Mouse (Mus musculus) CD4-positive, CD25-positive, alpha-beta regulatory T cell, adult 2 months (primary cell): Measurements from ENCODE around the gene Fam166b.
A peak's percentile ranks its signal among the peaks of the same experiment; 100 is the strongest.

Source experiments
- DNase-seq: peaks from one replicate; pipeline ENCODE4 v3.0.0-alpha.2; 2012; ENCODE audit warnings: low read depth, low spot score

Fam166b gene

DNA sequence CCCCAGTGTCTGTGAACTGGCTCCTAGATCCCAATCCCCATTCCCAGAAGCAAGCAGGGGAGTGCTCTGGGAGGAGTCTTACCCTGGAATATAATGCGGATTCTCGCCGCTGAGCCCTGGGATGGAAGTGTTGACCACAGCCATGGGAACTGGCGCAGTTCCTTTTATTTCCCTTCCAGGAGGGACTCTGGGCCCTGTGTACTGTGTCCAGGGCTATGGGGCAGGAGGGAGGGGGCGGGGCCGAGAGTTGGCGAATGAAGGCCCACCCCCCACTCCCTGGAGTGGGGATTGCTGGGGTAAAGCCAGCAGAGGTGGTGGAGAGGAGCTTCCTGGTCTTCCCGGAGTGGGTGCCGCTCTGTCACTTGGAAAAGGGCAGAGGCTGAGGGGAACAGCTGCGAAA lies at the start of gene Fam166b:
Gene Fam166b, minus strand, starts transcription at position 189 of the 400 bp plus-strand sequence.
- DNase-seq = no peak

GRCm38 (mm10) chr4:43478534-43478858 lies 49.6 kb upstream of the Fam166b start:
- DNase-seq = no peak

DNA sequence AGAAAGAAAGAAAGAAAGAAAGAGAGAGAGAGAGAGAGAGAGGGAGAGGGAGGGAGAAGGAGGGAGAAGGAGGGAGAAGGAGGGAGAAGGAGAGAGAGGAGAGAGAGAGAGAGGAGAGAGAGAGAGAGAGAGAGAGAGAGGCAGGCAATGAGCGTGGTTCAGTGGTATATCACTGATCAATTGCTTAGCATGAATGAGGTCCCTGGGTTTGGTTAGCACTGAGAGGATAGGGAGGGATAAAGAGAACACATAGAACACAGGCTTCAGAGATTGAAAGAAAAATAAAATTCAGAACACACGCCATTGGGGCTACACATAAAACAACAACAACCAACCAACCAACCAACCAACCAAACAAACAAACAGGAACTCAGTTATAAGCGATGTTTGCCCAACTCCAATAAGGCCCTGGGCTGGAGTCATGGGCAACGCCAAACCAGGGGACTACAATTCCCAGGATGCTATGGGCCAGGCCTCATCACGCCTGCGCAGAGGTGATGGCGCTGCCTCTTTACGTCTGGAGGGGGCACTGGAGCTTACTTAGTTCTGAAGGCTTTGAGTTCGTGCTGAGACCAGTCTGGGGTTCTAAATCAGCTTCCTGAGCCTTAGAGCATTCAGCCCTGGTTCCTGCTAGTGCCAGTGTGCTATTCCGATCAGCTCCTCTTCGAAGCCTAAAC lies 49.1 kb upstream of the Fam166b start:
- peak; percentile 96 for DNase-seq

DNA sequence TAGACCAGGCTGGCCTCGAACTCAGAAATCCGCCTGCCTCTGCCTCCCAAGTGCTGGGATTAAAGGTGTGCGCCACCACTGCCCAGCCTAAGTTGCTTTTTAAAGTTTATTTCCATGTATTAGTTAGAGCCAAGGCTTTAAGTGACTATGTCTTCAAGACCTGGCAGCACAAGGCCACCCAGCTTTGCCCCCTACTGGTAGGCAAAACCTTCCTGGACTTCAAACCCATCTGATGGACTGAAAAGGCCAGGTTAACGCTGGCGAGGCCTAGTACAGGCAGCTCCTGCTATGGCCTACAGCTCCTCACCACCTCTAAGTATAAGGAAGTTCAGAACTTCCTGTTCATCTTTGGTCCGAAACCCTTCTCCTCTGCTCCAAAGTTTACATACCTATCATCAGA lies 47.7 kb upstream of the Fam166b start:
- DNase-seq = peak; percentile 66

- peak; percentile 43 for DNase-seq
Observed at GRCm38 (mm10) chr4:43473636-43474035, 44.7 kb upstream of the Fam166b start.

DNA sequence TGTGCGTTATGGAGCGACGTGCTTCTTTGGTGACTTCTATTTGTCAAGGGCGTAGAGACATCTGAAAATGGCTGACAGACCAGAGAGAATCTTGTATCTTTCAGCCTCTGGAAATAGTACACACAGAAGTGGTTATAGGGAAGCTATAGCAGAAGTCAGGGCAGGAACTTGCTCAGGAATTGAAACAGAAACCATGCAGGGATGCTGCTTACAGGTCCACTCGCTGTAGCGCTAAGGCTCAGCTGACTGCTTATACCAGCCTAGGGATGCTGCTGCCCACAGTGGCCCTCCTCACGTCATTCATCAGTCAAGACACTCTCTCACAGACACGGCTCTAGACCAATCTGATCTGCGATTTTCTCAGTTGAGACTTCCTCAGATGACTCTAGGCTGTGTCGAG lies 41.4 kb upstream of the Fam166b start:
- no peak for DNase-seq

GRCm38 (mm10) chr4:43466872-43467271 lies 37.9 kb upstream of the Fam166b start:
- no peak for DNase-seq

DNA sequence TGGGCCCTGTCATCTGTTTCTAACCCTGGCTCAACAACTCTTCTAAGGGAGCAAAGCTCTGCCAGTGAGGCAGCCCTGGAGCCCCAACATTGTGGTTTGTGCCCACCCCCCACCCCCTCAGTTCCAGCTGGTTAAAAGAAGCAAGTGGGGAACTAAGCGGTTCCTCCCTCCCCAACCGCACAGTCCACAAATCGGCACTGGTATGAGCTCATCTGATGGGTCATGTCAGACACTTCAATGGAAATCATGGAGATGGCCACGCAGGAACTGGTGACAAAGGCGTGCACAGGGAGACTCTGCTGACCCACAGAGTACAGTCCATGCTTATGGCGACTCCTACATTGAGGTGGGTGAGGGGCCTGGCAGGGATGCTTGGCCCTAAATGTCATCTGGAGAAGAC lies 37.0 kb upstream of the Fam166b start:
- no peak for DNase-seq

GRCm38 (mm10) chr4:43463102-43463501 lies 34.2 kb upstream of the Fam166b start:
- DNase-seq = no peak

GRCm38 (mm10) chr4:43457124-43457523 lies 28.2 kb upstream of the Fam166b start:
- peak; percentile 54 for DNase-seq

DNA sequence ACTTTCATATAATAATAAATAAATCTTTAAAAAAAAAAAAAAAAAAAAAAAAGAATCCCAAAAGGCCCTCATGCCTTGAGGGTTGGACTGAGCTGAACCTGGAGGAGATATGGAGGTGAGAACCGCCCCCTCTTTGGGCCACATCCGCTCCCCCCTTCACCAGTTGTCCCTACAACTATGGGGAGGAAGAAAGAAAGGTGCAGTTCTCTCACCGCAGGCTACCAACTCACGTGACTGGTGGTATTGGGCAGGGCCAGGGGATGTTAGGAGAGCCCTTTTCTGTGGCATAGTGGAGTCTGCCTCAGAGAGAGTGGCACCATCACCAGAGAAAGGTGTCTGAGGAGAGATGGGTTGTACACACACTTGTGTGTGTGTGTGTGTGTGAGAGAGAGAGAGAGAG lies 27.5 kb upstream of the Fam166b start:
- peak; percentile 80 for DNase-seq

DNA sequence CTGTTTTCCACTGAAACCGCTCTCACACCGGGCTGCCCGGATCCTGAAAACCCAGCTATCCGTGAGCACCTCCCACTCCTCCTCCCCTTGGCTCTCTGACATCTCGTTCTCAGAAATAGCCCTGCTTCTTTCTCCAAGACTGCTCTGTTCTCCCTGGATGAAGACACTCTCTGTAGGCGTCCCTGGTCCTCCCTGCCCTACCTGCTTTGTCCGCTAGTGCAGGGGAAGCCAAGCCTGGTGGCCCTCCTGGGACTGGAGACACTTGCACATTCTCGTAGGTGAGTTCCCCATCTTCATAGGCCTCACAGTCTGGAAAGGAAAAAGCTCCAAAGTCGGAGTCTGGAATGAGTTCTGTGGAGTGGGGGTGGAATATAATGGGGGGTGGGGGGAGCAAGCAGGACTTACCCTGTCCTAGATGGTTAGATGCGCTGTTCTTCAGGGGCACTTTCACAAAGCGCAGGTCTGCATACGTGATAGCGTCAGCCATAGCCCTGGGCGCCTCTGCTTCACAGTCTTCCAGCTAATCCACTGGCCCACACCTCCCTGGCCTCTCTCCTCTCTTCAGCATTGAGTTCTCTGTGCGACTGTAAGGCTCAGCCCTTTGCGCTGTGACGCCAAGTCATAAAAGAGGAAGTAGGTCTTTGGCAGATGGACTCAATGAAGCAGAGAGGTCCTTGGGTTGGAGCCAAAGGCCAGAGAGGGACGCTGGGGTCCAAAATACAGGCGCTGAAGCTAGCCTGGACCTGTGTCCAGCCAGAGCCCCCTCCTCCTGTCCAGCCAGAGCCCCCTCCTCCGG lies 25.3 kb upstream of the Fam166b start, which contains the start of gene Cd72:
Gene Cd72, minus strand, starts transcription at position 588 of the 796 bp plus-strand sequence.
- DNase-seq = peak; percentile 53

DNA sequence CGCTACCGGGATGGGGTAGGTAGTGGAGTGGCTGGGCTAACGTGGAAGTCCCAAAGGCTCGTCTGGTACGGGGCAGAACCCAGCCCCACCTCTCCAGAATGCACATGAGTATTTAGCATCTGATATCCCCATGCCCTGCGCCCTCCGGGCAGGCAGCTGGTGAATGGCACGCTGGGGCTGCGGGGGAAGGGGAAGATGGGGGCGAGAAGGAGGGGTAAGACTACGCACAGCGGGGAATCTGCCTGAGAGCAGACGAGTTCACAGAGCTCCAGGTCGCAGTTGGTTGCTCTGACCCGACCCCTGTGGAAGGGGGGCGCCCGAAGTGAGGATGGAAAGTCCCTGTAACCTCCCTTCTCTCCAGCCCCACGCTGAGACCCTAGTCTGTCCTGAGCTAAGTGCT lies 24.5 kb upstream of the Fam166b start:
- peak; percentile 49 for DNase-seq

GRCm38 (mm10) chr4:43452315-43452714 lies 23.4 kb upstream of the Fam166b start:
- no peak for DNase-seq

DNA sequence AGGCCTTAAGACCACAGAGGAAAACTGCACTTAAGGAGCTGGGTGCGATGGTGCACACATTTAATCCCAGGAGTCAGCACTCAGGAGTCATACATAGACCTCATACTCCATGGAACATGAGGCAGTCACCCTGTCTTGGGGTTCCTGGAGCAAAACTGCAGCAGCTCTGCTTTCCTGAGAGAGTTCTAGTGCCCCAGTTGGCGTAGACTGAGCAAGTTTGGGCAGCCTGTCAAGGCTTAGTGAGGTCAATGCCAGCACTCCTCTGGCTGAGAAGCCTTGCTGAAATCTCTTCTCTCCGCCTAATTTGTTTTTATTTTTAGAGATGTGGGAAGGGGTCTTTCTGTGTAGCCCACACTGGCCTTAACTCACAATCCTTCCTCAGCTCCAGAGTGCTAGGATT lies 19.6 kb upstream of the Fam166b start:
- no peak for DNase-seq

GRCm38 (mm10) chr4:43447251-43447650 lies 18.3 kb upstream of the Fam166b start:
- no peak for DNase-seq

DNA sequence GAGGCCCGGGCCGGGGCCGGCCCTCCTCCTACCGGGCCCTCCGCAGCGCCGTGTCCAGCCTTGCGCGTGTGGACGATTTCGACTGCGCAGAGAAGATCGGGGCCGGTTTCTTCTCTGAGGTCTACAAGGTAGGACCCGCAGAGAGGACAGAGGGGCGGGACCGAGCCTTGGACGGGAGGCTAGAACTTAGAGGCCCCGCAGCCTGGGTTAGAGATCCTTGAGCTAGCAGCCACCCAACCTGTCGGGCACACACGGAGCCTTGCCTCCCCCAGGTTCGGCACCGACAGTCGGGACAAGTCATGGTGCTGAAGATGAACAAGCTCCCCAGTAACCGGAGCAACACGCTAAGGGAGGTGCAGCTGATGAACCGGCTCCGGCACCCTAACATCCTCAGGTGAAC lies 14.6 kb upstream of the Fam166b start:
- peak; percentile 53 for DNase-seq

- peak; percentile 87 for DNase-seq
Observed at GRCm38 (mm10) chr4:43442456-43443361, 13.8 kb upstream of the Fam166b start.

DNA sequence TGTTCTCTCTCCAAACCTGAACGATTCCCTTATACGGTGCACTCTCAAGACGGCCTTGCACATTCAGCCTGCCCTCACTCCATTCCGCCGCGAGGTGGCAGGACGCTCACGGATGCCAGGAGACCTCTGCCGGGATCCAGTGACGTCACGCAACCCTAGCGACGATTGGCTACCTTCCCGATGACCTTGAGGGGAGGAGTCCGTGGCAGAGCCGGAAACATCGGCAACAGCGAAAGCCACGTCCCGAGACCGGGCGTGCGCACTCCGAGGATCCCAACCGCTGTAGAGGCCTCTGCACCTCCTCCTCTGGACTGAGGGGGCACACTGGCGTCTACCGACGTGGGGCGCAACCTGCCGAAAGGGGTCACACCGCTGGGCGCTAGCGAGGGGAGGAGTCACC lies 13.1 kb upstream of the Fam166b start:
- DNase-seq = peak; percentile 100

GRCm38 (mm10) chr4:43441639-43442038 lies 12.7 kb upstream of the Fam166b start, which contains the start of gene Tesk1:
TSS of gene Tesk1 (plus strand) at chr4:43441939.
- no peak for DNase-seq

- DNase-seq = no peak
Observed at GRCm38 (mm10) chr4:43432832-43433231, 3.9 kb upstream of the Fam166b start.

DNA sequence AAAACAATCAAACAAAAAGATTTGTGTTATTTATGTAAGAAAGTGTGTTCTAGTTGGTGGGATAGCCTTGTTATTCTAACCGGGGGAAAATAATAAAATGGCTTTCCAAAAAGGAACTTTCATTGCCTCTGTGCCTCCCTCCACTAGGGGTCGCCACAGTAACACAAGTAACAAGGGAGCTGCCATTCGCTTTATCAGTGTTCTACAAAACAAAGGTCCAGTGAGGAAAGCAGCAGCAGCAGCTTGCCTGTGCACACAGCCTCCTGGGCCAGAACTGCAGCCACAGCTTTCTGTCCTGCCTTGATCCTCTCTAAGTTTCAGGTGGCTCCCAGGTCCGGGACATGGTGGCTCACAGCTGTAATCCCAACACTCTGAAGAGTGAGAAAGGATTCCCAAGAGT lies 2.8 kb upstream of the Fam166b start:
- peak; percentile 90 for DNase-seq
